Mouse (Mus musculus) heart, embryonic 16.5 days (tissue): Measurements from ENCODE around the gene Efcab9. TPM values are rescaled to one million over a fixed set of nuclear protein-coding genes. Genes with fewer than 3 reads are reported as not detected.

Experiments
- ATAC-seq: fragments of 200-750 bp; cut with Nextera tagmentation; replicated peaks from 2 replicates; pipeline ENCODE4 v1.8.0; 2017; ENCODE audit warnings: moderate number of reproducible peaks; ENCODE audit not compliant: insufficient read depth, low FRiP score; ENCODE audit errors: extremely low read depth
- H3K27ac ChIP-seq: fragments of 300-500 bp; sonication (generic); 2 replicates; pipeline ENCODE4 v1.5.1; 2014; ENCODE audit warnings: mild to moderate bottlenecking, low read length, control low read depth, moderate library complexity
- H3K27me3 ChIP-seq: fragments of 300-500 bp; sonication (generic); 2 replicates; pipeline ENCODE4 v1.6.1; 2014; ENCODE audit warnings: low read length, mixed read lengths; ENCODE audit not compliant: control insufficient read depth, insufficient read depth
- H3K36me3 ChIP-seq: fragments of 300-500 bp; sonication (generic); 2 replicates; pipeline ENCODE4 v1.6.1; 2014; ENCODE audit not compliant: control insufficient read depth, insufficient read depth
- H3K4me1 ChIP-seq: fragments of 300-500 bp; sonication (generic); 2 replicates; pipeline ENCODE4 v1.6.1; 2014; ENCODE audit warnings: low read length, mixed read lengths; ENCODE audit not compliant: control insufficient read depth, insufficient read depth
- H3K4me2 ChIP-seq: fragments of 300-500 bp; sonication (generic); 2 replicates; pipeline ENCODE4 v1.6.1; 2014; ENCODE audit warnings: low read depth, mild to moderate bottlenecking, control low read depth, low read length
- H3K4me3 ChIP-seq: fragments of 300-500 bp; sonication (generic); 2 replicates; pipeline ENCODE4 v1.5.1; 2014; ENCODE audit warnings: mild to moderate bottlenecking, control low read depth, low read length
- H3K9ac ChIP-seq: fragments of 300-500 bp; sonication (generic); 2 replicates; pipeline ENCODE4 v1.6.1; 2014; ENCODE audit warnings: low read length, control low read depth
- H3K9me3 ChIP-seq: fragments of 300-500 bp; sonication (generic); replicated peaks from 2 replicates; pipeline ENCODE4 v1.6.1; 2016; ENCODE audit warnings: low read length; ENCODE audit not compliant: control insufficient read depth
- WGBS: fragments of 180-500 bp; shearing (Covaris S2); extraction: QIAGEN DNeasy Blood & Tissue Kit; methylation state at CpG from one replicate; pipeline ENCODE4 v1.1.7; 2014; 5-methylcytosine and 5-hydroxymethylcytosine counted together
- polyA plus RNA-seq: library from polyadenylated mRNA; unstranded; fragments of >200 nt; fragmentation: Nextera tagmentation; extraction: Ambion mirVana; gene quantifications from 2 replicates; pipeline ENCODE4 v1.2.1, GENCODE M21; 2015

The Efcab9 gene
- polyA plus RNA-seq, 1 experiment from 2014 or later: 0.56 TPM

DNA sequence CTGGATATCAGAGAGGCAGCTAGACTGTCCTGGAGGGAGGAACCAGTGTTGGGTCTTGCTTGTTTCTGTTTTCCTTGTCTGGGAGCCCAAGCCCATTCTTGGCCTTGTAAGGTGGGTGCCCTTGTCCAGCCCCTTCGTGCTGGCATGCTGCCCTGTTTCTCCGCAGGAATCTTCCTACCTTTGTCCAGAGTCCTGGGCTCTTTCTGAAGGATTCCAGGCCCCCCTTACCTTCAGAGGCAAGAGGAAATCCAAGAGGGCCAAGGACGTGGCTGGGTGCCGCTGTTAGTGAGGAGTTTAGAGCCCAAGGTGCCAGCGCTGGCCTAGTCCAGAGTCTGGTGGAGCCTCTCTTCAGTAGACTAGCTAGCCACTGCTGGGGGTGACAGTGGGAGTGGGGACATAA, 12.6 kb upstream of the Efcab9 start:
- no peaks in the 10 kb centered on the region for H3K36me3 ChIP-seq
- H3K27ac ChIP-seq: no peak overlapping the region
- 89% methylated on average over 5 of the region's 5 CpGs for WGBS
- H3K4me3 ChIP-seq: no peak overlapping the region
- H3K4me2 ChIP-seq: no peak overlapping the region
- no peak overlapping the region for H3K9ac ChIP-seq
- ATAC-seq: no peak
- no peaks in the 10 kb centered on the region for H3K27me3 ChIP-seq
- no peaks in the 10 kb centered on the region for H3K9me3 ChIP-seq
- H3K4me1 ChIP-seq: peaks cover 9% of the 10 kb centered on the region

DNA sequence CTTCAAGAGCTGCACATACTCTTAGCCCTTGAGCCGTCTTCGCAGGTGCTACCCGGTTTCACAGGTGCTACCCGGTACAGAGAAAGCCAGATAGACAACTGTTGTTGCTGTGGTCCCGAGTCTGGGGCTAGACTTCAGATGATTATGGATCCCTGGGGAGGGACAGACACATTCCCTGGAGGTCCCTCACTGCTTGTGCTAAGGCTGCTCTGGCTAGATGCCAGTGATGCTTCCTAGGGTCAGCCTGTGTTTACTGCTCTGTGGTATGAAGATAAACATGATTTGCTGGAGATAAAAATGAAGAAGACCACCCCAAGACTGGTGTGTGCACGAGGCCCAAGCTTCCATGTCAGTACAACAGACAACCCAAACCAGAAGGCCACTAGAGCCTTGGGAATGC, 12.2 kb upstream of the Efcab9 start:
- Histone ChIP-seq H3K36me3 (no peaks in the 10 kb centered on the region), H3K4me1 (peaks cover 11% of the 10 kb centered on the region), H3K9me3 (no peaks in the 10 kb centered on the region), H3K9ac (no peak overlapping the region), H3K4me3 (no peak overlapping the region), H3K4me2 (no peak overlapping the region), H3K27ac (no peak overlapping the region), H3K27me3 (no peaks in the 10 kb centered on the region)
- ATAC-seq: no peak
- 78% methylated on average over 6 of the region's 6 CpGs for WGBS

DNA sequence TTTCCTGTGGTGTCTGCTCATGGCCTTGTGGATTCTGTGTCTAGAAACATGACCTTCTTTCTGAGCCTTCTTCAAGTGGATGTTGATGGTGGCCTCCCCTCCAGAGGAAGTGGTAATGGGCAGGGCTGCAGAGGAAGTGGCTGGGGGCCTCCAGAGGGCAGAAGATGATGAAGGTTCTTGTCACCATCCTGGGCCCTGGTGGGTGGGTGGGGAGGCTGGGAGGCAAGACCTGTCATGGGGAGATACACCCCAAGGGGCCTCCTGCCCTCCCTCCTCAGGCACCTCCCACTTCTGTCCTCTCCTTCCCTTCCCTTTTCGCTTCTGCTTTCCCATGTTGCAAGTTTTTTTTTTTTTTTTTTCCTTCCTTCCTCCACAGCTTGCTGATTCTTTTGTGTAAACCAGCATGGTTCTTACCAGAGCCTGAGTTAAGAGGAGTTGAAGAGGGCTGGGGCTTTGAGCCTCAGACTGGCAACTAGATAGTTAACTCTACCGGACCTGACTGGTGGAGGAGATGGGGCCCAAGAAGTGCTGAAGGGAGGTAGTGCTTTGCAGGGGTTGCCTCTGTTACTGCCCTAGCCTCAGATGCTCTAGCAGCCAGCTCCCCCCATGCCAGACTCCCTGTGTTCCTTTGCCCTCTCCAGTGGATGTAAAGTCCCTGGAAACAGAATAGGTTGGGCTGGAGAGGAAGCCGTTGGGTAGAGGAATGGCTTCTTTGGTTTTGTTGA, 11.0 kb upstream of the Efcab9 start:
- no peak overlapping the region for H3K9ac ChIP-seq
- H3K4me2 ChIP-seq: peak overlapping the region; percentile 23; the same call in 1 of the 2 replicates
- peaks cover 12% of the 10 kb centered on the region for H3K4me1 ChIP-seq
- no peak overlapping the region for H3K4me3 ChIP-seq
- H3K27me3 ChIP-seq: no peaks in the 10 kb centered on the region
- peak overlapping the region; percentile 71 for H3K27ac ChIP-seq
- peak; percentile 50; the same call in 1 of the 2 replicates for ATAC-seq
- no peaks in the 10 kb centered on the region for H3K9me3 ChIP-seq
- no peaks in the 10 kb centered on the region for H3K36me3 ChIP-seq
- WGBS: 28% methylated on average over 3 of the region's 3 CpGs

DNA sequence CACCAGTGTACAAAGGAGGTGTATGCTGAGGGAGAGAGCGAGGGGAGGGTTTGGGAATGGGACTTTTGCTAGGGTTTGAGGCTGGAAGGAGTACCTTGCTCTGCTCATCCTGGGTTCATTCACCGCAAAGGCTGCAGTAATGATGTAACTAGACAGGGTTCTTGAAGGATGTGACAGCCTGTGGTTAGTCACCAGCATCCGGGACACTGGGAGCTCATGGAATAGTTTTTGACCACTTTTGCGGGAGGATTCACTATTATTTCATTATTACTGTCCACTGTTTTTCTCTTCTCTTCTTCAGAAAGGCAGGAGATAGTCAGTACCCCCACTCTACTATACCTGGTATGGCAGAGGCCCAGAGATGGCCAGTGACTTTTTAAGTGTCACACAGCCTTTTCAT, 10.3 kb upstream of the Efcab9 start:
- Histone ChIP-seq H3K9ac (no peak overlapping the region), H3K4me1 (peaks cover 15% of the 10 kb centered on the region), H3K4me2 (no peak overlapping the region), H3K27me3 (no peaks in the 10 kb centered on the region), H3K4me3 (no peak overlapping the region), H3K36me3 (no peaks in the 10 kb centered on the region), H3K9me3 (no peaks in the 10 kb centered on the region), H3K27ac (peak overlapping the region; percentile 71)
- WGBS: 84% methylated on average over 4 of the region's 4 CpGs
- no peak for ATAC-seq

DNA sequence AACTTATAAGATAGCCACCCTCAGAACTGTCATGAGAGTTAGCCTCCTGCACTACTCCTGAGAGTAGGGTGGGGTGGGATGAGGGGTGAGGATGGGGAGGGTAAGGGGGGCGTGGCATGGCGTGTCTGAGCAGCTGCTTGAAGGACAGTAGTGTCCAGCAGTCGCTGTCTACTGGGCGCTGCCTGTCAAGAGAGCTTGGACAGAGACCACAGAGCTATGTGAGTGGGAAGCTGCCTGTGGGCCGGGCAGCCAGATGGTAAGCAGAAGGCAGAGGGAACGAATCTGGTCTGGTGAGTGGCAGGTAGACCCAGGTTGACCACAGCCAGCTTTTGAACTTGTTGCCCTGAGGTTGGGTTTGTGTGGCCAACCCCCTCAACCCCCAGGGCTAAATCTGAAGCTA, 8.6 kb upstream of the Efcab9 start:
- H3K9me3 ChIP-seq: no peaks in the 10 kb centered on the region
- no peaks in the 10 kb centered on the region for H3K27me3 ChIP-seq
- H3K27ac ChIP-seq: no peak overlapping the region
- 66% methylated on average over 6 of the region's 6 CpGs for WGBS
- H3K36me3 ChIP-seq: no peaks in the 10 kb centered on the region
- H3K4me3 ChIP-seq: no peak overlapping the region
- no peak for ATAC-seq
- no peak overlapping the region for H3K9ac ChIP-seq
- peaks cover 15% of the 10 kb centered on the region for H3K4me1 ChIP-seq
- H3K4me2 ChIP-seq: no peak overlapping the region

DNA sequence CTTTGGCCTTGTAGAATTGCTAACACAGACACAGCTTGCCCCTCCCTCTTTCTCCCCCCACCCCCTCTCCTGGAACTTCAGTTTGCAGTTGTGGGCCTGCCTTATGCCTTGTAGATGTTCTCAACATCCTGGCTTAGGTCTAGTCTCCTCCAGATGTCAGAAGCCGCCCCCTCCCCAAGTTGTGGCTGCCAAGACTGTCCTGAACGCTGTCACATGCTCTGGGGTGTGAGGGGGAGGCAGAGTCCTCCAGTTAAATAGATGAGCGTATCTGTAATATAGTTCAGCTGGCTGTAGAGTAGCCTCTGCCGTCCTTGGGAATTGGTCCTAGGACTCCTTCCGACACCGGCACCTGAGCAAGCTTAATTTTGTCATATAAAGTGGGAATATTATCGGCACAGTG, 7.8 kb upstream of the Efcab9 start:
- H3K4me2 ChIP-seq: no peak overlapping the region
- H3K9ac ChIP-seq: no peak overlapping the region
- no peak overlapping the region for H3K27ac ChIP-seq
- no peaks in the 10 kb centered on the region for H3K9me3 ChIP-seq
- H3K4me3 ChIP-seq: no peak overlapping the region
- ATAC-seq: no peak
- WGBS: 63% methylated on average over 7 of the region's 7 CpGs
- peaks cover 17% of the 10 kb centered on the region for H3K4me1 ChIP-seq
- H3K27me3 ChIP-seq: no peaks in the 10 kb centered on the region
- H3K36me3 ChIP-seq: no peaks in the 10 kb centered on the region

DNA sequence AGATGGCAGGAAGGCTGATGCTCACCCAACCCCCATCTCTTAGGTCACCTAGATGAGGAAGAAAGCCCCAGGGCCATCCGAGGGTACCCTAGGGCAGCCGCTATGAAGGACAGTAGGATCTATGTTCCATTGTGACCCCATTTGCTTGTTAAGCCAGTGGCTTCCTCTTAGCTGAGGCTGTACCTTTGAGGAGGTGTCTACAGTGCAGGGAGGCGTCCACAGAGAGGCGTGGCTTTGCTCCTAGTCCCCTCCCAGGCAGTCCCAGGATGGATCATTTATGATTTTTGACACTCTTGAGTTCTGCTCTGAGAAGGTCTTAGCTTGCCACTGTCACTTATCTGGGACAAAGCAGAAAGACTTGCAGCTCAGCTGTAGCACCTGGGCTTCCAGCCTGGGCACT, 7.0 kb upstream of the Efcab9 start:
- peak overlapping the region; percentile 6; the same call in 1 of the 2 replicates for H3K4me2 ChIP-seq
- H3K9me3 ChIP-seq: no peaks in the 10 kb centered on the region
- H3K36me3 ChIP-seq: no peaks in the 10 kb centered on the region
- H3K27ac ChIP-seq: peak overlapping the region; percentile 68
- H3K9ac ChIP-seq: no peak overlapping the region
- peaks cover 22% of the 10 kb centered on the region for H3K4me1 ChIP-seq
- no peak overlapping the region for H3K4me3 ChIP-seq
- 80% methylated on average over 4 of the region's 4 CpGs for WGBS
- no peak for ATAC-seq
- H3K27me3 ChIP-seq: no peaks in the 10 kb centered on the region; the same call in 1 of the 2 replicates

DNA sequence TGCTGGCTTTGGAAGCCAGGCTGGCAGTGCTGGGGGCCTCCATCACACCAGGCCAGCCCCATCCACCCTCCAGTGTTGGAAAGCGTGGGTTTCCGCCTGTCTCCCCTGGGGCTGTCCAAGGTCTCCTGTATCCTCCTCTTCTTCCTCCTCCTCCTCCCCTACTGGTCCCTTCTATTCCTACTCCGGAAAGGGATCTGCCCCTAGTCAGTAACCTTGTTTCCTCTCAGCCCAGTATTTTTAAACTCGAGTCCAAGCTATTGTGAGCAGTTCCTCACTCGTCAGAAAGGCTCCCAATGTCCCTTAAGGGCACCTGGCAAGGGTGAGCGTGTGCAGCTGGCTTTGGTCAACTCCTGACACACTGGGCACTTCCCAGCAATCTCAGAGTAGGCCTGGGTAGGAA, 6.6 kb upstream of the Efcab9 start:
- H3K27ac ChIP-seq: peak overlapping the region; percentile 68
- no peaks in the 10 kb centered on the region for H3K9me3 ChIP-seq
- H3K4me2 ChIP-seq: peak overlapping the region; percentile 6; the same call in 1 of the 2 replicates
- H3K9ac ChIP-seq: no peak overlapping the region
- 0 out of 2 replicates have a peak, but pooled peaks have one; percentile 12 for ATAC-seq
- no peaks in the 10 kb centered on the region; the same call in 1 of the 2 replicates for H3K27me3 ChIP-seq
- 58% methylated on average over 6 of the region's 6 CpGs for WGBS
- H3K36me3 ChIP-seq: no peaks in the 10 kb centered on the region
- H3K4me3 ChIP-seq: no peak overlapping the region
- peaks cover 23% of the 10 kb centered on the region for H3K4me1 ChIP-seq

DNA sequence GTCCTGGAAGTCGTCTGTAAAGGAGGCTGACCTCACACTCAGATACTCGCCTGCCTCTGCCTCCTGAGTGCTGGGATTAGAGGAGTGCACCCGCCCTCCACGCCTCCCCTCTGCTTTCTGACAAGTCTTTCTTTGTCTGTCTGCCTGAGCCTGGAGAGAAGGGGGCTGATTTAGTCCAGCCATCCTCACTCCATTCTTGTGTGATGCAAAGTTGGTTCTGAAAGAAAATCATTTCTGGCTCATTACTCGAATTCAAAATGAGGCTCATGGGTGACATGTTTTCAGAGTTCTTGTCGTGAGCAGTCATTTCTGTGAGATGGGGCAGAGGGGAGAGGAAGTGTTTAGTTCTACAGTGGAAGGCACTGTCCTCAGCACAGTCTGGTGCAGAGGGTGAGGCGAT, 5.1 kb upstream of the Efcab9 start:
- Histone ChIP-seq H3K9ac (no peak overlapping the region), H3K9me3 (no peaks in the 10 kb centered on the region), H3K4me1 (peaks cover 21% of the 10 kb centered on the region), H3K27me3 (no peaks in the 10 kb centered on the region; the same call in 1 of the 2 replicates), H3K36me3 (no peaks in the 10 kb centered on the region), H3K27ac (no peak overlapping the region), H3K4me2 (no peak overlapping the region), H3K4me3 (no peak overlapping the region)
- 65% methylated on average over 7 of the region's 7 CpGs for WGBS
- no peak for ATAC-seq
